Mouse (Mus musculus): ENCODE results near the gene Rbms3. TPM values are rescaled to one million over a fixed set of nuclear protein-coding genes. Genes with fewer than 3 reads are reported as not detected.

Rbms3 gene
- polyA plus RNA-seq, 1 experiment from 2014 or later, result 38.3 TPM

DNA sequence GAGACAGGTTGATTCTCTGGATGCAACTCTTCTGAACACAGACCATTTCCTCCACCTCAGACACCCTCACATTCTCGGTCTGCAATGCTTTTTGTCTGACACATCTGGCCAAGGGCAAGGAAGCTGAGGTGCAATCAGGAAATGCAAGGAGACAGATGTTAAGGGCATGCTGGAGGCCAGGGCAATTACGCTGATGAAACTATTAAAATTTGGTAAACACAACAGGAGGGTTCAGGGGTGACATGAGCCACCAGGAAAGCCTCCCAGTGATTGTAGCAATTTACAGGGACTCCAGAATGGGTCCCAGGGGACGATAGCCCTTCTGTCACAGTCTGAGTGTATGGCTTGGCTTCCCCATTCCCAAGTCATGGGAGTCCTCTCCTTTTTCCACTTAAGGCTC lies 681.5 kb downstream of the Rbms3 start:
- Histone ChIP-seq H3K27ac (ENCODE audit: low read length) (no peak overlapping the region), H3K27me3 (ENCODE audit: control insufficient read depth, insufficient read depth, low read length) (no peaks in the 10 kb centered on the region), H3K4me3 (ENCODE audit: low read length) (no peak overlapping the region), H3K9ac (ENCODE audit: low read length) (no peak overlapping the region), H3K36me3 (ENCODE audit: control insufficient read depth, insufficient read depth) (no peaks in the 10 kb centered on the region), H3K4me2 (ENCODE audit: low read depth, low read length) (no peak overlapping the region), H3K4me1 (ENCODE audit: control insufficient read depth, insufficient read depth, low read length) (no peaks in the 10 kb centered on the region), H3K9me3 (replicated peaks; ENCODE audit: control insufficient read depth, low read length) (no peaks in the 10 kb centered on the region)
- ATAC-seq (replicated peaks; ENCODE audit: extremely low read depth, insufficient read depth, low FRiP score), result no peak
- 68% methylated on average over 3 of the region's 3 CpGs for WGBS

- no peak overlapping the region for H3K4me3 ChIP-seq (ENCODE audit: low read length)
- no peak overlapping the region for H3K9ac ChIP-seq (ENCODE audit: low read length)
- H3K27me3 ChIP-seq (ENCODE audit: control insufficient read depth, insufficient read depth, low read length), result no peaks in the 10 kb centered on the region
- H3K4me1 ChIP-seq (ENCODE audit: control insufficient read depth, insufficient read depth, low read length), result no peaks in the 10 kb centered on the region
- H3K4me2 ChIP-seq (ENCODE audit: low read depth, low read length), result no peak overlapping the region
- ATAC-seq (replicated peaks; ENCODE audit: extremely low read depth, insufficient read depth, low FRiP score), result no peak
- H3K9me3 ChIP-seq (replicated peaks; ENCODE audit: control insufficient read depth, low read length), result no peaks in the 10 kb centered on the region
- WGBS, result 65% methylated on average over 4 of the region's 4 CpGs
- H3K36me3 ChIP-seq (ENCODE audit: control insufficient read depth, insufficient read depth), result no peaks in the 10 kb centered on the region
- H3K27ac ChIP-seq (ENCODE audit: low read length), result no peak overlapping the region
Observed at GRCm38 (mm10) chr9:116947369-116947768, 682.3 kb downstream of the Rbms3 start.

- Histone ChIP-seq H3K9me3 (replicated peaks; ENCODE audit: control insufficient read depth, low read length) (peaks cover under 1% of the 10 kb centered on the region; the same call in 1 of the 2 replicates), H3K4me3 (ENCODE audit: low read length) (no peak overlapping the region), H3K4me2 (ENCODE audit: low read depth, low read length) (no peak overlapping the region), H3K36me3 (ENCODE audit: control insufficient read depth, insufficient read depth) (no peaks in the 10 kb centered on the region), H3K27me3 (ENCODE audit: control insufficient read depth, insufficient read depth, low read length) (no peaks in the 10 kb centered on the region), H3K9ac (ENCODE audit: low read length) (no peak overlapping the region), H3K4me1 (ENCODE audit: control insufficient read depth, insufficient read depth, low read length) (no peaks in the 10 kb centered on the region), H3K27ac (ENCODE audit: low read length) (no peak overlapping the region)
- WGBS, result 92% methylated on average over 3 of the region's 3 CpGs
- no peak for ATAC-seq (replicated peaks; ENCODE audit: extremely low read depth, insufficient read depth, low FRiP score)
Observed at GRCm38 (mm10) chr9:116946787-116947186, 682.9 kb downstream of the Rbms3 start.

DNA sequence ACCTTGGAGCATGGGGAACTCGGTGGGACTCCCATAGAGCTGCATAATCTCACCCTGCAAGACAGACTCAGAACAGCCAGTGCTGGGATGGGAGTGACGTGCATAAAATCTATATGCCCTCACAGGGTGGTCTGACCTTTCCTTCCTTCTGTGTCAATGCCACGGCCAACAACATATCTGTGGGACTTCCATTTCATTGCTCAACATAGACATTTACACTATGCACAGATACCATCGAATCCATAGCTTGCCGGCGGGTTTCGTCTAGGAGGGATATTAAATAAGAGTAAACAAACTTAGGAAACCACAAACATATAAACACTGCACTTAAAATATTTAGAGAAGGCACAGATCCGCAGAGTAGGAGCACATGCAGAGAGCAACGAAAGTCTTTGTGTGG lies 684.0 kb downstream of the Rbms3 start:
- H3K27me3 ChIP-seq (ENCODE audit: control insufficient read depth, insufficient read depth, low read length), result no peaks in the 10 kb centered on the region
- H3K9me3 ChIP-seq (replicated peaks; ENCODE audit: control insufficient read depth, low read length), result peaks cover 3% of the 10 kb centered on the region; the same call in 1 of the 2 replicates
- ATAC-seq (replicated peaks; ENCODE audit: extremely low read depth, insufficient read depth, low FRiP score), result no peak
- H3K4me1 ChIP-seq (ENCODE audit: control insufficient read depth, insufficient read depth, low read length), result no peaks in the 10 kb centered on the region
- WGBS, result 86% methylated on average over 9 of the region's 9 CpGs
- no peak overlapping the region for H3K4me2 ChIP-seq (ENCODE audit: low read depth, low read length)
- no peak overlapping the region for H3K27ac ChIP-seq (ENCODE audit: low read length)
- H3K4me3 ChIP-seq (ENCODE audit: low read length), result no peak overlapping the region
- H3K9ac ChIP-seq (ENCODE audit: low read length), result no peak overlapping the region
- no peaks in the 10 kb centered on the region for H3K36me3 ChIP-seq (ENCODE audit: control insufficient read depth, insufficient read depth)

DNA sequence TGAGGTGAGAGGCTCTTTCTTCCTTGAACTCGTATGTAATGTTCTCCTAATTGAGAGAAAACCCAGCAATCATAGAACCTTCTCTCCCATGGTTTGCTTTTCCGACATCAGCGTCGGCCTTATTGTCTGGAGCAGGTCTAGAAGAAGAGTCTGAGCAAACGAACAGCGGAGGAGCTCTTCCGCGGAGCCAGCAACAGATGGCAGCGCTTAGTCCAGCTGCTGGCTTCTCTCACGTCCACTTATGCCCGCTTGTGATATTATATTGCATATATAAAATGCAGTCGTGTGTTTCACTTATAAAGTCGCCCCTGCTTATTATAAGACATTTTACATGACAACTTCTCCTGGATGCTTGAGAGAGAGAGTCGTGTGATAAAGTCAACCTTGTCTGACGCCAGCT lies 685.8 kb downstream of the Rbms3 start:
- 79% methylated on average over 15 of the region's 15 CpGs for WGBS
- no peak overlapping the region for H3K9ac ChIP-seq (ENCODE audit: low read length)

GRCm38 (mm10) chr9:116941116-116941515 lies 688.6 kb downstream of the Rbms3 start:
- no peak overlapping the region for H3K4me3 ChIP-seq (ENCODE audit: low read length)
- WGBS, result 71% methylated on average over 4 of the region's 4 CpGs
- no peaks in the 10 kb centered on the region for H3K36me3 ChIP-seq (ENCODE audit: control insufficient read depth, insufficient read depth)
- no peak overlapping the region for H3K4me2 ChIP-seq (ENCODE audit: low read depth, low read length)
- no peak overlapping the region for H3K9ac ChIP-seq (ENCODE audit: low read length)
- no peak for ATAC-seq (replicated peaks; ENCODE audit: extremely low read depth, insufficient read depth, low FRiP score)
- H3K4me1 ChIP-seq (ENCODE audit: control insufficient read depth, insufficient read depth, low read length), result no peaks in the 10 kb centered on the region
- no peak overlapping the region for H3K27ac ChIP-seq (ENCODE audit: low read length)
- peaks cover 8% of the 10 kb centered on the region; the same call in 1 of the 2 replicates for H3K9me3 ChIP-seq (replicated peaks; ENCODE audit: control insufficient read depth, low read length)
- no peaks in the 10 kb centered on the region for H3K27me3 ChIP-seq (ENCODE audit: control insufficient read depth, insufficient read depth, low read length)

More for the DNA sequence above, 685.8 kb downstream of the Rbms3 start:
- H3K27me3 ChIP-seq (ENCODE audit: control insufficient read depth, insufficient read depth, low read length), result no peaks in the 10 kb centered on the region
- no peak overlapping the region for H3K4me3 ChIP-seq (ENCODE audit: low read length)
- no peak overlapping the region for H3K4me2 ChIP-seq (ENCODE audit: low read depth, low read length)
- H3K27ac ChIP-seq (ENCODE audit: low read length), result no peak overlapping the region
- H3K4me1 ChIP-seq (ENCODE audit: control insufficient read depth, insufficient read depth, low read length), result no peaks in the 10 kb centered on the region
- peaks cover 3% of the 10 kb centered on the region; the same call in 1 of the 2 replicates for H3K9me3 ChIP-seq (replicated peaks; ENCODE audit: control insufficient read depth, low read length)
- no peak for ATAC-seq (replicated peaks; ENCODE audit: extremely low read depth, insufficient read depth, low FRiP score)
- no peaks in the 10 kb centered on the region for H3K36me3 ChIP-seq (ENCODE audit: control insufficient read depth, insufficient read depth)

GRCm38 (mm10) chr9:116940693-116941092 lies 689.0 kb downstream of the Rbms3 start:
- Histone ChIP-seq H3K27ac (ENCODE audit: low read length) (no peak overlapping the region), H3K9ac (ENCODE audit: low read length) (no peak overlapping the region), H3K4me2 (ENCODE audit: low read depth, low read length) (no peak overlapping the region), H3K27me3 (ENCODE audit: control insufficient read depth, insufficient read depth, low read length) (no peaks in the 10 kb centered on the region), H3K36me3 (ENCODE audit: control insufficient read depth, insufficient read depth) (no peaks in the 10 kb centered on the region), H3K4me1 (ENCODE audit: control insufficient read depth, insufficient read depth, low read length) (no peaks in the 10 kb centered on the region), H3K4me3 (ENCODE audit: low read length) (no peak overlapping the region), H3K9me3 (replicated peaks; ENCODE audit: control insufficient read depth, low read length) (peaks cover 8% of the 10 kb centered on the region; the same call in 1 of the 2 replicates)
- ATAC-seq (replicated peaks; ENCODE audit: extremely low read depth, insufficient read depth, low FRiP score), result no peak
- WGBS, result 86% methylated on average over 8 of the region's 8 CpGs

- Histone ChIP-seq H3K36me3 (ENCODE audit: control insufficient read depth, insufficient read depth) (no peaks in the 10 kb centered on the region), H3K4me1 (ENCODE audit: control insufficient read depth, insufficient read depth, low read length) (peaks cover 2% of the 10 kb centered on the region), H3K27ac (ENCODE audit: low read length) (no peak overlapping the region), H3K27me3 (ENCODE audit: control insufficient read depth, insufficient read depth, low read length) (no peaks in the 10 kb centered on the region), H3K9me3 (replicated peaks; ENCODE audit: control insufficient read depth, low read length) (no peaks in the 10 kb centered on the region), H3K9ac (ENCODE audit: low read length) (no peak overlapping the region), H3K4me3 (ENCODE audit: low read length) (no peak overlapping the region), H3K4me2 (ENCODE audit: low read depth, low read length) (no peak overlapping the region)
- ATAC-seq (replicated peaks; ENCODE audit: extremely low read depth, insufficient read depth, low FRiP score), result no peak
- 54% methylated on average over 10 of the region's 10 CpGs for WGBS
Observed at GRCm38 (mm10) chr9:116928338-116928737, 701.4 kb downstream of the Rbms3 start.

DNA sequence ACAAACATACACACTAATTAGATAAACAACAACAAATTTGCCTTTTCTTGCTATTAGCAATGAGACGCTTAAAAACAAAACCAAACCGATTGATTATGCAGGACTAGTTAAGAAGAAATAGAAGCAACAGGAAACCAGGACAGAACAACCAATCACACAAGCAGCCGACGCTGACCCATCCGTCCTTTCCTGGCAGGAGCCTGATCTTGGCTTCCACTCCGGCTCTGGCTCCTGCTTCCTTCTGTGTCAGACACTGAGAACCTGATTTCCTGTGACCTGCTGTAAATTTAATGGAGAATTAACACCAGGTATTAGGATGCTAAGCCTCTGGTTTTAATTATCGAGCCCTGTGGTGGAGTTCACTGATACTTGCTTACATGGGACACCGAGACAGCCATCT lies 706.6 kb downstream of the Rbms3 start:
- Histone ChIP-seq H3K27me3 (ENCODE audit: control insufficient read depth, insufficient read depth, low read length) (no peaks in the 10 kb centered on the region), H3K4me2 (ENCODE audit: low read depth, low read length) (no peak overlapping the region), H3K27ac (ENCODE audit: low read length) (no peak overlapping the region), H3K36me3 (ENCODE audit: control insufficient read depth, insufficient read depth) (no peaks in the 10 kb centered on the region), H3K4me3 (ENCODE audit: low read length) (no peak overlapping the region), H3K9me3 (replicated peaks; ENCODE audit: control insufficient read depth, low read length) (no peaks in the 10 kb centered on the region), H3K9ac (ENCODE audit: low read length) (no peak overlapping the region), H3K4me1 (ENCODE audit: control insufficient read depth, insufficient read depth, low read length) (no peaks in the 10 kb centered on the region)
- 79% methylated on average over 8 of the region's 8 CpGs for WGBS
- ATAC-seq (replicated peaks; ENCODE audit: extremely low read depth, insufficient read depth, low FRiP score), result no peak
